Mouse (Mus musculus) liver, adult 2 months (tissue): Measurements from ENCODE around the gene Man1c1.

Source experiments
- CTCF ChIP-seq: fragments of 200-500 bp; IDR thresholded peaks from 2 replicates; pipeline ENCODE4 v1.5.1; 2011; ENCODE audit warnings: low read depth, low read length, control low read depth
- POLR2A ChIP-seq: fragments of 200-500 bp; IDR thresholded peaks from 2 replicates; pipeline ENCODE4 v1.6.1; 2011; ENCODE audit warnings: low read length, control low read depth; ENCODE audit not compliant: insufficient read depth; ENCODE audit errors: extremely low read depth

- TF ChIP-seq CTCF (no peak), POLR2A (no peak)
Observed at GRCm38 (mm10) chr4:134594731-134595439, 109.2 kb downstream of the Man1c1 start.
